ENCODE assay signal across 13 mouse cellular contexts in the genomic region with DNA sequence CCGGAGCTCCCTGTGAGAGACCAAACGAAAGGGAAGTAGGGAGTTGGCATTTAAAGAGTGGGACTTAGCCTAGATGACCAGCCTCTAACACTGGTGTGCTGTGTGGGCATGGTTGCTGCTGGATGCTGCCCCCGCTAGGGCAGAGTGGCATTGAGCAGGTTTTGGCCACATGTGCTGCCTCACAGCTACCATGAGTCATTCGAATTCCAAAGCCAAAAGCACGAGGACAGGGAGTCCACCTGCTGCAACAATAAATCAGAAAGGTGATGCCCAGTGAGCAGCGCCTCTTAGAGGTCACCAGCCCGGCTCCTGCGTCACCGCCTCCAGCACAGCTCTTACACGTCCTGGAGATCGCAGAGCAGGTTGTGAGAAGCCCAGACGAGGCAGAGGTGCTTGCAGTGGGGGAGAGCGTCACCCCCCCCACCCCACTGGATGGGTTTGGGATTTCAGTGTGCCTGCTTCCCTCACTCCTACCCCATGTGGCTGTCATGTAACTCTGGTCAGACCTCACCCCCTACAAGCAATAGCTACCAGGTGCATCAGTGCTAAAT. TPM values are rescaled to one million over a fixed set of nuclear protein-coding genes. Genes with fewer than 3 reads are reported as not detected.
DNase-seq lines count a peak whose midpoint lies in the region; ATAC-seq and TF ChIP-seq lines count a peak whose summit lies in the region.
"Had no signal": no experiment of that assay in that cellular context is flagged by ENCODE, and none has a peak within 500 bp of the region (broad histone marks: within the 10 kb centered on the region; RNA-seq: fewer than 3 reads in every experiment).

No protein-coding gene starts in this region.

- H3K27ac ChIP-seq in forebrain, embryonic 10.5 days = peak overlapping the region; percentile 85
- H3K27ac ChIP-seq in forebrain, embryonic 16.5 days (ENCODE audit: low read length) = no peak overlapping the region
- peak overlapping the region; percentile 94 for H3K27ac ChIP-seq in lung, embryonic 16.5 days (ENCODE audit: low read length)
- peak overlapping the region; percentile 95; the same call in 1 of the 2 replicates for H3K27ac ChIP-seq in limb, embryonic 11.5 days (replicated peaks; ENCODE audit: low read depth, low read length)
- peak overlapping the region; percentile 30 for H3K27ac ChIP-seq in stomach, postnatal 0 days (replicated peaks)
- H3K27ac ChIP-seq: forebrain, embryonic 13.5 days had no signal

- peaks cover 16% of the 10 kb centered on the region for H3K4me1 ChIP-seq in forebrain, embryonic 10.5 days
- H3K4me1 ChIP-seq in forebrain, embryonic 16.5 days (replicated peaks; ENCODE audit: control insufficient read depth, insufficient read depth, low read length) = no peaks in the 10 kb centered on the region
- H3K4me1 ChIP-seq in lung, embryonic 16.5 days (replicated peaks; ENCODE audit: control insufficient read depth, insufficient read depth, low read length) = peaks cover 25% of the 10 kb centered on the region
- H3K4me1 ChIP-seq in limb, embryonic 11.5 days (ENCODE audit: control insufficient read depth, insufficient read depth, low read length) = peaks cover 30% of the 10 kb centered on the region
- peaks cover 14% of the 10 kb centered on the region for H3K4me1 ChIP-seq in stomach, postnatal 0 days (replicated peaks; ENCODE audit: control insufficient read depth, insufficient read depth)
- H3K4me1 ChIP-seq: forebrain, embryonic 13.5 days; midbrain, embryonic 12.5 days had no signal

- ATAC-seq in forebrain, embryonic 16.5 days = no peak
- no peak for ATAC-seq in lung, embryonic 16.5 days (ENCODE audit: low read depth)
- ATAC-seq in limb, embryonic 11.5 days (ENCODE audit: insufficient number of reproducible peaks, low FRiP score, low TSS enrichment, low read depth) = no peak
- ATAC-seq in stomach, postnatal 0 days (ENCODE audit: low FRiP score, low TSS enrichment) = no peak
- no peak for ATAC-seq in erythroblast, adult 5-6 weeks (replicated peaks; ENCODE audit: low FRiP score, poor library complexity, severe bottlenecking)
- ATAC-seq: forebrain, embryonic 13.5 days had no signal

- no peak overlapping the region for H3K4me3 ChIP-seq in forebrain, embryonic 10.5 days
- no peak overlapping the region for H3K4me3 ChIP-seq in forebrain, embryonic 16.5 days (replicated peaks; ENCODE audit: low read length)
- no peak overlapping the region for H3K4me3 ChIP-seq in lung, embryonic 16.5 days (ENCODE audit: low read length)
- H3K4me3 ChIP-seq in limb, embryonic 11.5 days (ENCODE audit: low read depth, low read length) = no peak overlapping the region
- no peak overlapping the region for H3K4me3 ChIP-seq in stomach, postnatal 0 days (ENCODE audit: low read depth, low read length)
- H3K4me3 ChIP-seq: forebrain, embryonic 13.5 days; midbrain, embryonic 12.5 days had no signal

- H3K9me3 ChIP-seq in forebrain, embryonic 10.5 days = no peaks in the 10 kb centered on the region
- H3K9me3 ChIP-seq in forebrain, embryonic 16.5 days (ENCODE audit: control insufficient read depth, low read length) = no peaks in the 10 kb centered on the region
- no peaks in the 10 kb centered on the region for H3K9me3 ChIP-seq in lung, embryonic 16.5 days (ENCODE audit: control insufficient read depth, low read length)
- no peaks in the 10 kb centered on the region for H3K9me3 ChIP-seq in limb, embryonic 11.5 days (ENCODE audit: control insufficient read depth, low read length)
- no peaks in the 10 kb centered on the region for H3K9me3 ChIP-seq in stomach, postnatal 0 days (ENCODE audit: control insufficient read depth, low read length)
- H3K9me3 ChIP-seq: forebrain, embryonic 13.5 days; midbrain, embryonic 12.5 days had no signal

- no peak overlapping the region for H3K4me2 ChIP-seq in forebrain, embryonic 16.5 days (ENCODE audit: low read length)
- no peak overlapping the region for H3K4me2 ChIP-seq in lung, embryonic 16.5 days (ENCODE audit: low read depth, low read length)
- no peak overlapping the region for H3K4me2 ChIP-seq in limb, embryonic 11.5 days (ENCODE audit: low read depth, severe bottlenecking)
- H3K4me2 ChIP-seq in stomach, postnatal 0 days (replicated peaks; ENCODE audit: low read depth) = no peak overlapping the region
- H3K4me2 ChIP-seq: forebrain, embryonic 13.5 days; midbrain, embryonic 12.5 days had no signal

- no peak overlapping the region for H3K9ac ChIP-seq in forebrain, embryonic 16.5 days (replicated peaks; ENCODE audit: low read depth, low read length)
- no peak overlapping the region for H3K9ac ChIP-seq in lung, embryonic 16.5 days (ENCODE audit: low read length)
- H3K9ac ChIP-seq in limb, embryonic 11.5 days (ENCODE audit: low read length) = no peak overlapping the region
- H3K9ac ChIP-seq in stomach, postnatal 0 days (ENCODE audit: low read length) = no peak overlapping the region
- H3K9ac ChIP-seq: forebrain, embryonic 13.5 days; midbrain, embryonic 12.5 days had no signal

- WGBS in forebrain, embryonic 10.5 days = 84% methylated on average over 13 of the region's 13 CpGs
- WGBS in forebrain, embryonic 16.5 days = 80% methylated on average over 13 of the region's 13 CpGs
- 71% methylated on average over 13 of the region's 13 CpGs for WGBS in lung, embryonic 16.5 days
- 67% methylated on average over 13 of the region's 13 CpGs for WGBS in limb, embryonic 11.5 days
- 65% methylated on average over 13 of the region's 13 CpGs for WGBS in stomach, postnatal 0 days

- no peaks in the 10 kb centered on the region for H3K27me3 ChIP-seq in forebrain, embryonic 10.5 days (ENCODE audit: poor library complexity, severe bottlenecking)
- H3K27me3 ChIP-seq in forebrain, embryonic 16.5 days (replicated peaks; ENCODE audit: control insufficient read depth, insufficient read depth, low read length) = no peaks in the 10 kb centered on the region
- no peaks in the 10 kb centered on the region for H3K27me3 ChIP-seq in lung, embryonic 16.5 days (ENCODE audit: control insufficient read depth, insufficient read depth, low read depth, low read length)
- H3K27me3 ChIP-seq in limb, embryonic 11.5 days (ENCODE audit: control insufficient read depth, insufficient read depth, low read length) = no peaks in the 10 kb centered on the region
- no peaks in the 10 kb centered on the region for H3K27me3 ChIP-seq in stomach, postnatal 0 days (ENCODE audit: control insufficient read depth, insufficient read depth, low read length)
- H3K27me3 ChIP-seq: forebrain, embryonic 13.5 days; midbrain, embryonic 12.5 days had no signal

- TF ChIP-seq EP300 in stomach, postnatal 0 days (optimal IDR thresholded peaks at IDR 0.05) = no peak

- H3K36me3 ChIP-seq in forebrain, embryonic 10.5 days (replicated peaks) = peaks cover 37% of the 10 kb centered on the region
- H3K36me3 ChIP-seq in forebrain, embryonic 16.5 days (ENCODE audit: control insufficient read depth, insufficient read depth) = 0 out of 2 replicates have a peak, but pooled peaks cover 4% of the 10 kb centered on the region
- H3K36me3 ChIP-seq in lung, embryonic 16.5 days (ENCODE audit: control insufficient read depth, insufficient read depth, low read length) = no peaks in the 10 kb centered on the region
- H3K36me3 ChIP-seq in limb, embryonic 11.5 days (ENCODE audit: control insufficient read depth, insufficient read depth, low read length) = peaks cover 5% of the 10 kb centered on the region
- 0 out of 2 replicates have a peak, but pooled peaks cover 3% of the 10 kb centered on the region for H3K36me3 ChIP-seq in stomach, postnatal 0 days (ENCODE audit: control insufficient read depth, insufficient read depth, low read length)

- peak; percentile 14; the same call in 1 of the 2 replicates for TF ChIP-seq CTCF in stomach, postnatal 0 days (IDR thresholded peaks at IDR 0.05; ENCODE audit: low read depth)

- no peak for DNase-seq in forebrain, embryonic 10.5 days (ENCODE audit: extremely low spot score, low spot score)
- DNase-seq in lung, postnatal 10 days = no peak
- DNase-seq in limb, embryonic 11.5 days (ENCODE audit: low spot score) = peak; percentile 40
- DNase-seq in stomach, postnatal 0 days (ENCODE audit: low spot score) = no peak
- no peak for DNase-seq in layer of hippocampus, postnatal 36 days
- DNase-seq: cerebellum, adult 11-12 months; thymus, adult 18-20 months had no signal

RNA-seq across cellular contexts. Expression of a gene that starts 1.5 kb away (rescaled TPM):
- polyA plus RNA-seq in forebrain, embryonic 10.5 days (2016; fragmentation: Nextera tagmentation; extraction: Ambion mirVana) = 10.9 and 11.5 TPM in 2 replicates
- 12.0 and 12.5 TPM in 2 replicates for polyA plus RNA-seq in forebrain, embryonic 16.5 days (2015; fragmentation: Nextera tagmentation; extraction: Ambion mirVana)
- polyA plus RNA-seq in lung, embryonic 16.5 days (2015; fragmentation: Nextera tagmentation; extraction: Ambion mirVana) = 108 and 122 TPM in 2 replicates
- 9.7 and 10.8 TPM in 2 replicates for polyA plus RNA-seq in limb, embryonic 11.5 days (2014; fragmentation: Nextera tagmentation; extraction: Ambion mirVana)
- 16.8 and 19.0 TPM in 2 replicates for polyA plus RNA-seq in stomach, postnatal 0 days (2015; fragmentation: Nextera tagmentation; extraction: Ambion mirVana)
- total RNA-seq in layer of hippocampus, postnatal 36 days (2021) = 1 to 10 TPM; 7.7 to 8.2 TPM
- not detected in 2 replicates for total RNA-seq in erythroblast, adult 5-6 weeks (2015; ENCODE audit: low replicate concordance)
- total RNA-seq in erythroblast, adult 5-6 weeks (2017; ENCODE audit: low replicate concordance) = not detected in 2 replicates
- total RNA-seq: hematopoietic stem cell, adult 5-6 weeks had no signal

RNA-seq across cellular contexts. Expression of a gene that starts 30.9 kb away (rescaled TPM):
- 54.6 TPM in 2 replicates for polyA plus RNA-seq in forebrain, embryonic 10.5 days (2016; fragmentation: Nextera tagmentation; extraction: Ambion mirVana)
- polyA plus RNA-seq in forebrain, embryonic 16.5 days (2015; fragmentation: Nextera tagmentation; extraction: Ambion mirVana) = 47.0 and 62.9 TPM in 2 replicates
- polyA plus RNA-seq in lung, embryonic 16.5 days (2015; fragmentation: Nextera tagmentation; extraction: Ambion mirVana) = 42.4 and 49.6 TPM in 2 replicates
- polyA plus RNA-seq in limb, embryonic 11.5 days (2014; fragmentation: Nextera tagmentation; extraction: Ambion mirVana) = 28.8 and 35.8 TPM in 2 replicates
- polyA plus RNA-seq in stomach, postnatal 0 days (2015; fragmentation: Nextera tagmentation; extraction: Ambion mirVana) = 12.2 and 13.7 TPM in 2 replicates
- total RNA-seq in layer of hippocampus, postnatal 36 days (2021) = 10 to 100 TPM; 36.6 to 37.8 TPM
- 3.5 and 5.9 TPM in 2 replicates for total RNA-seq in erythroblast, adult 5-6 weeks (2015; ENCODE audit: low replicate concordance)
- 6.3 and 11.6 TPM in 2 replicates for total RNA-seq in erythroblast, adult 5-6 weeks (2017; ENCODE audit: low replicate concordance)

RNA-seq across cellular contexts. Expression of a gene that starts 35.6 kb away (rescaled TPM):
- 0.30 TPM in 1 of 2 replicates, not detected in the other for polyA plus RNA-seq in forebrain, embryonic 10.5 days (2016; fragmentation: Nextera tagmentation; extraction: Ambion mirVana)
- not detected in 2 replicates for polyA plus RNA-seq in forebrain, embryonic 16.5 days (2015; fragmentation: Nextera tagmentation; extraction: Ambion mirVana)
- polyA plus RNA-seq in lung, embryonic 16.5 days (2015; fragmentation: Nextera tagmentation; extraction: Ambion mirVana) = 0.19 TPM in 1 of 2 replicates, not detected in the other
- polyA plus RNA-seq in limb, embryonic 11.5 days (2014; fragmentation: Nextera tagmentation; extraction: Ambion mirVana) = 0.17 TPM in 1 of 2 replicates, not detected in the other
- polyA plus RNA-seq in stomach, postnatal 0 days (2015; fragmentation: Nextera tagmentation; extraction: Ambion mirVana) = 0.30 and 0.33 TPM in 2 replicates
- 1 to 10 TPM; 2.3 to 2.5 TPM for total RNA-seq in layer of hippocampus, postnatal 36 days (2021)
- not detected in 2 replicates for total RNA-seq in erythroblast, adult 5-6 weeks (2015; ENCODE audit: low replicate concordance)
- not detected in 2 replicates for total RNA-seq in erythroblast, adult 5-6 weeks (2017; ENCODE audit: low replicate concordance)
- polyA plus RNA-seq: forebrain, embryonic 13.5 days; midbrain, embryonic 12.5 days had no signal

RNA-seq across cellular contexts. Expression of a gene that starts 48.3 kb away (rescaled TPM):
- 24.3 and 24.7 TPM in 2 replicates for polyA plus RNA-seq in forebrain, embryonic 10.5 days (2016; fragmentation: Nextera tagmentation; extraction: Ambion mirVana)
- polyA plus RNA-seq in forebrain, embryonic 16.5 days (2015; fragmentation: Nextera tagmentation; extraction: Ambion mirVana) = 30.2 and 34.3 TPM in 2 replicates
- 22.1 and 22.5 TPM in 2 replicates for polyA plus RNA-seq in lung, embryonic 16.5 days (2015; fragmentation: Nextera tagmentation; extraction: Ambion mirVana)
- polyA plus RNA-seq in limb, embryonic 11.5 days (2014; fragmentation: Nextera tagmentation; extraction: Ambion mirVana) = 20.6 and 21.0 TPM in 2 replicates
- 10.5 and 11.5 TPM in 2 replicates for polyA plus RNA-seq in stomach, postnatal 0 days (2015; fragmentation: Nextera tagmentation; extraction: Ambion mirVana)
- 10 to 100 TPM; 52.3 to 53.0 TPM for total RNA-seq in layer of hippocampus, postnatal 36 days (2021)
- 3.7 and 8.6 TPM in 2 replicates for total RNA-seq in erythroblast, adult 5-6 weeks (2015; ENCODE audit: low replicate concordance)
- 6.0 and 9.1 TPM in 2 replicates for total RNA-seq in erythroblast, adult 5-6 weeks (2017; ENCODE audit: low replicate concordance)
